Mouse (Mus musculus) midbrain, embryonic 10.5 days (tissue): ENCODE results near the gene Grm4. TPM values are rescaled to one million over a fixed set of nuclear protein-coding genes. Genes with fewer than 3 reads are reported as not detected.
A peak's percentile ranks its signal among the peaks of the same experiment; 100 is the strongest.

ENCODE experiments used
- DNase-seq: peaks from one replicate; pipeline ENCODE4 v3.0.0-alpha.2; 2017; ENCODE audit warnings: low spot score
- H3K27ac ChIP-seq: fragments of 300-500 bp; sonication (generic); replicated peaks from 2 replicates; pipeline ENCODE4 v1.5.1; 2016; ENCODE audit warnings: mild to moderate bottlenecking
- H3K27me3 ChIP-seq: fragments of 300-500 bp; sonication (generic); 2 replicates; pipeline ENCODE4 v1.6.1; 2016; ENCODE audit warnings: low read depth, mild to moderate bottlenecking; ENCODE audit not compliant: poor library complexity, severe bottlenecking
- H3K36me3 ChIP-seq: fragments of 300-500 bp; sonication (generic); 2 replicates; pipeline ENCODE4 v1.6.1; 2016; ENCODE audit warnings: mild to moderate bottlenecking, moderate library complexity
- H3K4me1 ChIP-seq: fragments of 300-500 bp; sonication (generic); 2 replicates; pipeline ENCODE4 v1.6.1; 2016
- H3K4me3 ChIP-seq: fragments of 300-500 bp; sonication (generic); 2 replicates; pipeline ENCODE4 v1.5.1; 2016; ENCODE audit warnings: mild to moderate bottlenecking, moderate library complexity
- H3K9me3 ChIP-seq: fragments of 300-500 bp; sonication (generic); replicated peaks from 2 replicates; pipeline ENCODE4 v1.6.1; 2016; ENCODE audit warnings: mild to moderate bottlenecking
- whole genome bisulfite sequencing: fragments of 180-500 bp; shearing (Covaris S2); methylation state at CpG from one replicate; pipeline ENCODE4 v1.1.7; 2016; 5-methylcytosine and 5-hydroxymethylcytosine counted together
- polyA plus RNA-seq: library from polyadenylated mRNA; unstranded; fragments of >200 nt; fragmentation: Nextera tagmentation; extraction: Ambion mirVana; gene quantifications from 2 replicates; pipeline ENCODE4 v1.2.1, GENCODE M21; 2016

The Grm4 gene
- polyA plus RNA-seq, 1 experiment from 2014 or later, result 2.8 TPM

- Histone ChIP-seq H3K9me3 (no peaks in the 10 kb centered on the region), H3K27me3 (no peaks in the 10 kb centered on the region), H3K36me3 (peaks cover 32% of the 10 kb centered on the region), H3K4me3 (peak overlapping the region; percentile 97), H3K27ac (peak overlapping the region; percentile 99), H3K4me1 (peaks cover 84% of the 10 kb centered on the region)
- DNase-seq, result peak; percentile 77
- under 1% methylated on average over 65 of the region's 75 CpGs for WGBS
Measured at GRCm38 (mm10) chr17:27557181-27557926, 36.2 kb upstream of the Grm4 start.

DNA sequence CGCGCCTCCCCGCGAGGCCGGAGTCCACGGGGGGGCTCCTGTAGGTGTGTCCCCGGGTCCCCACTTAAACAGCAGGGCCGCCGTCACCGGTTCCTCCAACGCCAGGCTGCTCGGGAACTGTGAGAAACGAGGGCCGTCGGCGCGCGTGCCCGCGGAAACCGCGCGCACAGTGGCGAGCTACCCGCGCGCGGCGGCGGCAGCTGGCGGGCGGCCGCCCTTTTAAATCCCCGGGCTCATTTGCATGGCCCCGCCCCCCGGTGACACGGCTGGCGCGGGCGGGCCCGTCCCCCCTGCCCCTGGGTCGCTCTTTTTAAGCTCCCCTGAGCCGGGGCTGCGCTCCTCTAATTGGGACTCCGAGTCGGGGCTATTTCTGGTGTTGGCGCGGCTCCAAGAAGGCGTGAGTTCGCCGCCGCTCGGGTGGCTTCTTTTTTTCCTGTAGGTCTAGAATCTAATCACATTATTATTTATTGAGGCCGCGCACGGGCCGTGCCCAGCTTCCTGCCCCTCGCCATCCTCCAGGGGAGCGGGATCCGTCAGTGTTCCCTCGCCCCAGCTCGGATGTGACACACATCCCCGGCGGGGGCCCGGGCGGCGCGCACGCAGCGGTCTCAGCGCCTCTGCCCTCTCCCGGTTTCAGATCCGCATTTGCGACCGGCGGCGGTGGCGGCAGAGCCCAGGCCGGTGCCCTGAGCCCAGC, 35.3 kb upstream of the Grm4 start, which contains the start of gene Hmga1:
Hmga1 (plus strand) TSS at position 183 of the 697 bp plus-strand sequence.
- Histone ChIP-seq H3K36me3 (peaks cover 24% of the 10 kb centered on the region), H3K4me1 (peaks cover 83% of the 10 kb centered on the region), H3K27me3 (no peaks in the 10 kb centered on the region), H3K27ac (peak within 1 kb of the TSS; percentile 99), H3K4me3 (peak within 1 kb of the TSS; percentile 97), H3K9me3 (no peaks in the 10 kb centered on the region)
- peak; percentile 92 for DNase-seq
- under 1% methylated on average over 79 of the region's 79 CpGs for WGBS

DNA sequence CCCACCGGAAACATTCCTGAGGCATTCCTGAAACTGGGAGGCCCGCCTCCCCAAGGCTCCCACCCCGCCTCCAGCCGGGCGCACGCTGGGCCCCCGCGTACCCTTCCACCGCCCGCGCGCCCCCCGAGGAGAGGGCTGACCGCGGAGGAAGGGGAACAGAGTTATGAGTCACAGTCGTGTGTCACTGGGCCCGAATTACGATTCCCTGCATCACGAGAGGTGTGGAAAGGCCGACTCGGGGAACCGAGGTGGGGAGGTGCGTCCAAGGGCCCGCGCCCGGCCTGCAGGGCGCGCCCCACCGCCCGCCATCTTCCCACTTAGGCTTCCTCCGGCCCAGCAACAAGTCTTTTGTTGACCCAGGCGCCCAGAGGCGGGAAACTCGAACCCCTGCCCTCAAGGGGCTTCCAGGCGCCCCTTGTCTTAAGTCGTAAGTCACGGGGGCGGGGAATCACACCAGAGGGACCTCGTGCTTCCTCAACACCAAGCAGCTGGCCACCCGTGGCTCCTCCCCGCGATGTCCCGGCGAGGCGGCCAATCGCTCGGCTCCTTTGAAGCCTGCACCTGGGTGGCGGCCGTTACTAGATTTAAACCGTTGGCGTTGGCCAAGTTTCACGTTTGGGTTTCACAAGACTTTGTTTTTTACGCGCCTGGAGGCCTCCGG, 34.4 kb upstream of the Grm4 start:
- no peaks in the 10 kb centered on the region for H3K9me3 ChIP-seq
- peak overlapping the region; percentile 97 for H3K4me3 ChIP-seq
- DNase-seq, result peak; percentile 90
- peaks cover 15% of the 10 kb centered on the region for H3K36me3 ChIP-seq
- peak overlapping the region; percentile 99 for H3K27ac ChIP-seq
- peaks cover 75% of the 10 kb centered on the region for H3K4me1 ChIP-seq
- H3K27me3 ChIP-seq, result no peaks in the 10 kb centered on the region
- WGBS, result under 1% methylated on average over 54 of the region's 55 CpGs

GRCm38 (mm10) chr17:27555075-27555511, 33.9 kb upstream of the Grm4 start:
- no peaks in the 10 kb centered on the region for H3K27me3 ChIP-seq
- peak overlapping the region; percentile 99 for H3K27ac ChIP-seq
- peaks cover 10% of the 10 kb centered on the region for H3K36me3 ChIP-seq
- WGBS, result under 1% methylated on average over 39 of the region's 39 CpGs
- H3K4me3 ChIP-seq, result peak overlapping the region; percentile 97
- no peak for DNase-seq
- H3K4me1 ChIP-seq, result peaks cover 69% of the 10 kb centered on the region
- no peaks in the 10 kb centered on the region for H3K9me3 ChIP-seq

DNA sequence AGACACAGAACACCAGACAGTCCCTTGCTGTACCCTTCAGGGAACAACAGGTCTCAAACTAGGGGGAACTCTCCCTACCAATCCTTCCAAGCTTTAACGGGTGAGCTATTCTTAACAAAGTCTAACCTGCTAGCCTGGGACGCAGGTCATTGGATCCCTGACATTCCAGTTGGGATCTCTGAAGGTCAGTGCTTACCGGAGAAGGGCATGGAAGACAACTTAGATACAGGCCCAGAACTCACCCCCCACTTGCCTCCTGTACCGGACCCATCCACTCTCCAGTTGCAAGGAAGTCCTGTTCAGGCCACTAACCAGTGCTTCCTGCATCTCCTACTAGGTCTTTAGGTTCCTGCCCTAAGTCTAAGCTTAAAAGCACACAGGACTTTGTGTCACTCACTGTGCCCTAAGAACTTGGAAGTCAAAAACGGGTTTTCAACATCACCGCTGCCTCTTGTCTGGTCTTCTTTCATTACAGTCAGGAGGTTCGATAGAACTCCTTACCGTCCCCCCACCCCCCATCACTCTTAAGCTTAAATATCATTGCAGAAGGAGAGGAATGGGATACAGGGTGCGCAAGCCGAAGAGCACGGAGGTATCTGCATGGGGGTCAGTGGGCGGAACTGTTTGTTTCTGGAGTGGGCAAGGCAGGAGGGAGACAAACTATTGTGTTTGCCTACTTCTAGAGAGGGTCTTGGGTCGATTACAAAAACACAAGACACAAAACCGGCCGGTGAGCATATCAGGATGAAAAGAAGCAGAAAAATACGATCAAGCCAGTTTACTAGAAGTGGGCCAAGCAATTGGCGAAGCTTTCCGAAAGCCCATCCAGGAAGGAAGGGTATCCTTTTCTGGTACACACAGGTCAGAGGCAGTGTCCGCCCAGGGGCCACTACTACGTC, 33.1 kb upstream of the Grm4 start:
- Histone ChIP-seq H3K36me3 (peaks cover 2% of the 10 kb centered on the region; the same call in 1 of the 2 replicates), H3K27ac (peak overlapping the region; percentile 99), H3K9me3 (no peaks in the 10 kb centered on the region), H3K27me3 (no peaks in the 10 kb centered on the region), H3K4me1 (peaks cover 69% of the 10 kb centered on the region), H3K4me3 (peak overlapping the region; percentile 97)
- DNase-seq, result peak; percentile 34
- 32% methylated on average over 20 of the region's 20 CpGs for WGBS

DNA sequence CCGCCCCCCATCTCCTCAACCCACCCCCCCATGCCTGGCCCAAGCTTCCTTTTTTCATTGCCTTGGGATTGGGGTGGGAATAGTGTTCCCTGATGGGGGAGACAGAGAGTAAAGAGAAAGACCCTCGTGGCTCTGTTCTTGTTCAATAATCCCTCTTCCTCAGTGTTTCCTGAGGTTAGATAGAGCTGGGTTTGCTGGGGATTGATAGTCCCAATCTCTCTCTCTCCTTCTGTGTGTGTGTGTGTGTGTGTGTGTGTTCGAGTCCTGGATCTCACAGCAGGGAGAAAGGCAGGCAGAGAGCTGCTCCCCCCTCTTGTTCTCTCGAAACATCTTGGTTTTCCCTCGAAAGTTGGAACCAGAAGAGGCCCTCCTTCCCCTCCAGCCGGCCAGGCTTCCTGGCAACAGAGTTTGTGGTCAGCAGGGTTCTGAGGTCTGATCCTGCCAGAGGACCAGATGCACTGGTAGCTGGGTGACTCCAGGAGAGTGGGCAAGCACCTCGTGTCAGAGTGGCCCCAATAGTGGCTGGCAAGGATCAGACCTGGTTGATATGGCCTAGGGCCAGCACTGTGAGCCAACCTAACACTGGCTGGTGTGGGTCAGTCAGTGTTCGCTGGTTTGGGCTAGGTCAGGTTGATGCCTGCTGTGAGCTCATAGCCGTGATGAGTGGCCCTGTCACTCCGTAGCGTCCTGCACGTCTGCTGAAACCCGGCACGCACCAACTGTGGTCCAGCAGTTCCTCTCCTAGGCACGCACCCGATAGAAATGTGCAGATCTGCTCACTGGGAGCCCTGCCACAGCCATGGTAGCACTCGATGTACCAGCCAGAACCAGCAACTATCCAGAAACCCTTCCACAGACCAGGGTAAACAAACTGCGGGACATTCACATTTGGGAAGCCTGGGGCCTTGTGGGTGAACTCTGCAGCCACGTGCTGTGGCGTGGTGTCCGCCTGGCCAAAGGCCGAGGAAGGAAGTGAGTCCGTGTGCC, 31.3 kb upstream of the Grm4 start:
- Histone ChIP-seq H3K4me3 (no peak overlapping the region), H3K4me1 (peaks cover 60% of the 10 kb centered on the region), H3K27me3 (0 out of 2 replicates have a peak, but pooled peaks cover under 1% of the 10 kb centered on the region), H3K36me3 (no peaks in the 10 kb centered on the region), H3K27ac (peak overlapping the region; percentile 55), H3K9me3 (no peaks in the 10 kb centered on the region)
- WGBS, result 82% methylated on average over 23 of the region's 23 CpGs
- DNase-seq, result no peak

DNA sequence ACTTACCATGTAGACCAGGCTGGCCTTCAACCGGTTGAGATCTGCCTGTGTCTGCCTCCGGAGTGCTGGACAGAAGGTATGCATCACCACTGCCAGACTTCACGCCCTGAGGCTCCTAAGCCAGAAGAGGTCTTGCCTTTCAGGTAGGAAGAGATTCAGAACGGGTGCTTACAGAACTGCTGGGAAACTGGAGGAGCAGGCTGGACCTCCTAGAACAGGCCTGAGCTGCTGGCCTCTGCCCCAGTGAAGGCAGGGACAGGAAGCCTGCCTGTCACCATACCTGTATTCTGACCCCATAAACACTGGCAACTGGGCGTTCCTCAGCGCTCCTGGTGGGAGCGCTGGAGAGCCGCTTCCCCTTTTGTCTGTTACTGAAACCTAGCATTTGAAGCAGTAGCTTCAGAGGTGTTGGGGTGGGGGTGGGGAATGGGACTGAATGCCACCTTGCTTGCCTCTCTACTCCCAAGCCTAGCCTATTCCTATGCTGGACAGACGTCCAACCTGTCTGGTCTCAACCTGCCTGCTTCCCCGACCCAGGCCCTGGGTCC, 30.3 kb upstream of the Grm4 start:
- H3K27me3 ChIP-seq, result peaks cover 11% of the 10 kb centered on the region; the same call in 1 of the 2 replicates
- WGBS, result 67% methylated on average over 10 of the region's 10 CpGs
- H3K4me3 ChIP-seq, result no peak overlapping the region
- 0 out of 2 replicates have a peak overlapping the region, but pooled peaks have one; percentile 55 for H3K27ac ChIP-seq
- no peaks in the 10 kb centered on the region for H3K9me3 ChIP-seq
- no peak for DNase-seq
- H3K36me3 ChIP-seq, result no peaks in the 10 kb centered on the region
- peaks cover 62% of the 10 kb centered on the region for H3K4me1 ChIP-seq

GRCm38 (mm10) chr17:27549234-27549633, 28.0 kb upstream of the Grm4 start:
- no peak for DNase-seq
- Histone ChIP-seq H3K9me3 (no peaks in the 10 kb centered on the region), H3K27me3 (peaks cover 13% of the 10 kb centered on the region), H3K27ac (peak overlapping the region; percentile 86), H3K4me3 (peak overlapping the region; percentile 11; the same call in 1 of the 2 replicates), H3K36me3 (no peaks in the 10 kb centered on the region), H3K4me1 (peaks cover 49% of the 10 kb centered on the region)
- WGBS, result 50% methylated on average over 8 of the region's 8 CpGs

GRCm38 (mm10) chr17:27547253-27547868, 26.2 kb upstream of the Grm4 start:
- H3K4me3 ChIP-seq, result no peak overlapping the region
- H3K4me1 ChIP-seq, result peaks cover 42% of the 10 kb centered on the region
- WGBS, result 71% methylated on average over 9 of the region's 9 CpGs
- no peaks in the 10 kb centered on the region for H3K9me3 ChIP-seq
- DNase-seq, result no peak
- no peaks in the 10 kb centered on the region for H3K36me3 ChIP-seq
- H3K27me3 ChIP-seq, result peaks cover 13% of the 10 kb centered on the region
- no peak overlapping the region for H3K27ac ChIP-seq

DNA sequence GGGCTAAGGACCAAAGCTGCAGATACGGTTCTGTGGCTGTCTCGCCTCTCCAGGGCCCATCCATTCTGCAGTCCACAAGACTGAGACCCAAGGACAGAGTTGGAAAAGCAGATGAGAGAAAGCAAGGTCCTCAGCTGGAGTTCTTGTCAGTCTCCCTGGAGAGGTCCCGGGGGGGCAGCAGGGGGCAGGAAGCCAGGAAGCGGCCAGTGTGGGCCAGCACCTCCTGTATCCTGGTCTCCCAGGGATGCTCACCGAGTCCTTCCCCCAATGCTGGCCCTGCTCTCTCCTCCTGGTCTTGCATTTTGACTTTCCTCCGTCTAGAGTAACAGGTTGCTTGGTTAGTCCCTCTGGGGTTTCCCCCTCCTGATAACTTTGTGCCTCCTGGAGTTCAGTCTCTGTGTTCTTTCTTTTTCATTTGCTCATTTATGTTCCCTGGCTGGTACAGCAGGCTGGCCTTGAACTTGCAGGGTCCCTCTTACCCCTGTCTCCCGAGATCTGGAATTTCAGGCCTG, 25.4 kb upstream of the Grm4 start:
- Histone ChIP-seq H3K27me3 (peaks cover 13% of the 10 kb centered on the region), H3K9me3 (no peaks in the 10 kb centered on the region), H3K4me3 (no peak overlapping the region), H3K4me1 (peaks cover 35% of the 10 kb centered on the region), H3K27ac (no peak overlapping the region), H3K36me3 (no peaks in the 10 kb centered on the region)
- no peak for DNase-seq
- WGBS, result 70% methylated on average over 7 of the region's 7 CpGs
